Mouse (Mus musculus): ENCODE measurements around the gene Taar7b. TPM values are rescaled to one million over a fixed set of nuclear protein-coding genes. Genes with fewer than 3 reads are reported as not detected.

The Taar7b gene
- polyA plus RNA-seq, 1 experiment from 2014 or later, result not detected

GRCm38 (mm10) chr10:23986419-23986818, 13.3 kb upstream of the Taar7b start:
- Histone ChIP-seq H3K27ac (no peak overlapping the region), H3K9ac (replicated peaks) (no peak overlapping the region), H3K4me2 (no peak overlapping the region), H3K4me1 (replicated peaks) (no peaks in the 10 kb centered on the region), H3K27me3 (no peaks in the 10 kb centered on the region), H3K36me3 (no peaks in the 10 kb centered on the region), H3K9me3 (0 out of 2 replicates have a peak, but pooled peaks cover 3% of the 10 kb centered on the region), H3K4me3 (replicated peaks) (no peak overlapping the region)
- no peak for ATAC-seq (ENCODE audit: insufficient number of reproducible peaks, insufficient read depth, low FRiP score, low TSS enrichment, low read depth)
- WGBS, result 84% methylated on average over 5 of the region's 5 CpGs

GRCm38 (mm10) chr10:23993381-23993780, 6.4 kb upstream of the Taar7b start, which contains the start of gene Taar7a:
Gene Taar7a (minus strand): TSS chr10:23993481.
- Histone ChIP-seq H3K4me3 (replicated peaks) (no peak within 1 kb of the TSS), H3K4me2 (no peak within 1 kb of the TSS), H3K9me3 (0 out of 2 replicates have a peak, but pooled peaks cover 2% of the 10 kb centered on the region), H3K27ac (no peak within 1 kb of the TSS), H3K4me1 (replicated peaks) (no peaks in the 10 kb centered on the region), H3K36me3 (no peaks in the 10 kb centered on the region), H3K27me3 (no peaks in the 10 kb centered on the region), H3K9ac (replicated peaks) (no peak within 1 kb of the TSS)
- 78% methylated on average over 3 of the region's 3 CpGs for WGBS
- ATAC-seq (ENCODE audit: insufficient number of reproducible peaks, insufficient read depth, low FRiP score, low TSS enrichment, low read depth), result no peak; the same call in 1 of the 2 replicates

- Histone ChIP-seq H3K27me3 (no peaks in the 10 kb centered on the region), H3K4me1 (replicated peaks) (no peaks in the 10 kb centered on the region), H3K9me3 (no peaks in the 10 kb centered on the region), H3K4me2 (no peak overlapping the region), H3K9ac (replicated peaks) (no peak overlapping the region), H3K27ac (no peak overlapping the region), H3K36me3 (no peaks in the 10 kb centered on the region), H3K4me3 (replicated peaks) (no peak overlapping the region)
- no peak for ATAC-seq (ENCODE audit: insufficient number of reproducible peaks, insufficient read depth, low FRiP score, low TSS enrichment, low read depth)
- 84% methylated on average over 1 of the region's 1 CpGs for whole genome bisulfite sequencing
Observed at GRCm38 (mm10) chr10:24006442-24006841, 6.7 kb downstream of the Taar7b start.

GRCm38 (mm10) chr10:24007034-24007433, 7.3 kb downstream of the Taar7b start:
- Histone ChIP-seq H3K27ac (no peak overlapping the region), H3K9me3 (no peaks in the 10 kb centered on the region), H3K9ac (replicated peaks) (no peak overlapping the region), H3K36me3 (no peaks in the 10 kb centered on the region), H3K4me3 (replicated peaks) (no peak overlapping the region), H3K4me1 (replicated peaks) (no peaks in the 10 kb centered on the region), H3K27me3 (no peaks in the 10 kb centered on the region), H3K4me2 (no peak overlapping the region)
- 67% methylated on average over 2 of the region's 2 CpGs for WGBS
- ATAC-seq (ENCODE audit: insufficient number of reproducible peaks, insufficient read depth, low FRiP score, low TSS enrichment, low read depth), result no peak

- Histone ChIP-seq H3K9ac (replicated peaks) (no peak overlapping the region), H3K36me3 (no peaks in the 10 kb centered on the region), H3K4me1 (replicated peaks) (no peaks in the 10 kb centered on the region), H3K27me3 (no peaks in the 10 kb centered on the region), H3K27ac (no peak overlapping the region), H3K9me3 (no peaks in the 10 kb centered on the region), H3K4me3 (replicated peaks) (no peak overlapping the region), H3K4me2 (no peak overlapping the region)
- no peak for ATAC-seq (ENCODE audit: insufficient number of reproducible peaks, insufficient read depth, low FRiP score, low TSS enrichment, low read depth)
- 84% methylated on average over 1 of the region's 1 CpGs for WGBS
Observed at GRCm38 (mm10) chr10:24008143-24008542, 8.4 kb downstream of the Taar7b start.

- Histone ChIP-seq H3K9me3 (no peaks in the 10 kb centered on the region), H3K36me3 (no peaks in the 10 kb centered on the region), H3K9ac (replicated peaks) (no peak within 1 kb of the TSS), H3K4me1 (replicated peaks) (no peaks in the 10 kb centered on the region), H3K27ac (no peak within 1 kb of the TSS), H3K4me2 (no peak within 1 kb of the TSS), H3K4me3 (replicated peaks) (no peak within 1 kb of the TSS), H3K27me3 (no peaks in the 10 kb centered on the region)
- no peak for ATAC-seq (ENCODE audit: insufficient number of reproducible peaks, insufficient read depth, low FRiP score, low TSS enrichment, low read depth)
Observed at GRCm38 (mm10) chr10:24026922-24027321, 27.2 kb downstream of the Taar7b start, which contains the start of gene Taar7d. Gene Taar7d (plus strand): TSS chr10:24027222.

- no peak overlapping the region for H3K9ac ChIP-seq (replicated peaks)
- no peaks in the 10 kb centered on the region for H3K27me3 ChIP-seq
- H3K9me3 ChIP-seq, result no peaks in the 10 kb centered on the region
- H3K36me3 ChIP-seq, result no peaks in the 10 kb centered on the region
- no peak overlapping the region for H3K4me3 ChIP-seq (replicated peaks)
- H3K27ac ChIP-seq, result no peak overlapping the region
- no peaks in the 10 kb centered on the region for H3K4me1 ChIP-seq (replicated peaks)
- ATAC-seq (ENCODE audit: insufficient number of reproducible peaks, insufficient read depth, low FRiP score, low TSS enrichment, low read depth), result no peak
- H3K4me2 ChIP-seq, result no peak overlapping the region
Observed at GRCm38 (mm10) chr10:24031347-24031746, 31.6 kb downstream of the Taar7b start.

GRCm38 (mm10) chr10:24037314-24037713, 37.6 kb downstream of the Taar7b start, which contains the start of gene Taar7e:
Gene Taar7e (plus strand): TSS chr10:24037614.
- H3K4me2 ChIP-seq, result no peak within 1 kb of the TSS
- H3K9me3 ChIP-seq, result no peaks in the 10 kb centered on the region
- H3K4me1 ChIP-seq (replicated peaks), result no peaks in the 10 kb centered on the region
- WGBS, result 89% methylated on average over 2 of the region's 2 CpGs
- H3K36me3 ChIP-seq, result no peaks in the 10 kb centered on the region
- H3K4me3 ChIP-seq (replicated peaks), result no peak within 1 kb of the TSS
- no peak within 1 kb of the TSS for H3K9ac ChIP-seq (replicated peaks)
- H3K27me3 ChIP-seq, result no peaks in the 10 kb centered on the region
- ATAC-seq (ENCODE audit: insufficient number of reproducible peaks, insufficient read depth, low FRiP score, low TSS enrichment, low read depth), result no peak
- no peak within 1 kb of the TSS for H3K27ac ChIP-seq

- Histone ChIP-seq H3K36me3 (no peaks in the 10 kb centered on the region), H3K4me1 (replicated peaks) (no peaks in the 10 kb centered on the region), H3K9ac (replicated peaks) (no peak overlapping the region), H3K9me3 (no peaks in the 10 kb centered on the region), H3K4me2 (no peak overlapping the region), H3K27me3 (no peaks in the 10 kb centered on the region), H3K27ac (no peak overlapping the region), H3K4me3 (replicated peaks) (no peak overlapping the region)
- 64% methylated on average over 2 of the region's 2 CpGs for WGBS
- ATAC-seq (ENCODE audit: insufficient number of reproducible peaks, insufficient read depth, low FRiP score, low TSS enrichment, low read depth), result no peak
Observed at GRCm38 (mm10) chr10:24040120-24040869, 40.6 kb downstream of the Taar7b start.

GRCm38 (mm10) chr10:24049210-24049609, 49.5 kb downstream of the Taar7b start, which contains the start of gene Taar7f:
Gene Taar7f (plus strand): TSS chr10:24049510.
- Histone ChIP-seq H3K9me3 (no peaks in the 10 kb centered on the region), H3K4me2 (no peak within 1 kb of the TSS), H3K9ac (replicated peaks) (no peak within 1 kb of the TSS), H3K4me3 (replicated peaks) (no peak within 1 kb of the TSS), H3K36me3 (no peaks in the 10 kb centered on the region), H3K27me3 (no peaks in the 10 kb centered on the region), H3K4me1 (replicated peaks) (no peaks in the 10 kb centered on the region), H3K27ac (no peak within 1 kb of the TSS)
- no peak for ATAC-seq (ENCODE audit: insufficient number of reproducible peaks, insufficient read depth, low FRiP score, low TSS enrichment, low read depth)

Data from limb, embryonic 12.5 days (tissue).